Mouse (Mus musculus): Measurements from ENCODE around the gene Ankrd45. TPM values are rescaled to one million over a fixed set of nuclear protein-coding genes. Genes with fewer than 3 reads are reported as not detected.
"Not testable (repeated sequence)": the region's sequence is repeated elsewhere in the genome, so short reads cannot be mapped to it uniquely, and the experiment has no call there.

Gene Ankrd45
- polyA plus RNA-seq, 1 experiment, result 3.3 TPM

DNA sequence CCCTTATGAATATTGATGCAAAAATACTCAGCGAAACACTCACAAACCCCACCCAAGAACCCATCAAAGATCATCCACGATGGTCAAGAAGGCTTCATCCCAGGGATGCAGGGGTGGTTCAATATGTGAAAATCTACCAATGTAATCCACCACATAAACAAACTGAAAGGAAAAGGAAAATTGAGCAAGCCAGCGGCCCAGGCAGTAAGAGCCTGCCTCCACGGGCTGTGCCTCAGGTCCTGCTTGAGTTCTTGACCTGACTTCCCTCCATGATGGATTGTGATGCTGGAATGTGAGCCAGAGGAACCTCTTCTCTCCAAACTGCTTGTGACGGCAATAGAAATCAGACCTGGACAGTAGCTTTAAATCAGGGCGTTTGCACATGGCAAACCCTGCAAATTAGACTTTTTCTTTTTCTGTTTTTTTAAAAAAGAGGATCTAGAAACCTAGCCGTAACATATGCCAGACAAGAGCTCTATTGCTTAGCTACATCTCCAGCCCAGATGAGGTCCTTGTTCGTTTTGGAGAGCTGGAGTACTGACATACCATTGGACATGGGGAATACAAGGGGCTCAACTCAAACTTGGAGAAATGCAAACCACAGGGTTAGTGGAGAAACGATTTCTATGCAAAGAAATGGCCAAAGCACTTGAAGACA lies 47.9 kb downstream of the Ankrd45 start:
- Histone ChIP-seq H3K36me3 (ENCODE audit: control insufficient read depth, insufficient read depth, low read length, poor library complexity, severe bottlenecking) (no peaks in the 10 kb centered on the region), H3K9me3 (replicated peaks; ENCODE audit: control insufficient read depth, insufficient read depth, low read length, poor library complexity, severe bottlenecking) (no peaks in the 10 kb centered on the region; the same call in 1 of the 2 replicates), H3K27me3 (ENCODE audit: control insufficient read depth, insufficient read depth, low read length, poor library complexity, severe bottlenecking) (no peaks in the 10 kb centered on the region), H3K4me1 (ENCODE audit: control insufficient read depth, insufficient read depth, low read length) (peaks cover 2% of the 10 kb centered on the region), H3K27ac (ENCODE audit: insufficient read depth, low read length) (no peak overlapping the region), H3K9ac (ENCODE audit: low read depth, poor library complexity, severe bottlenecking) (no peak overlapping the region), H3K4me3 (ENCODE audit: low read depth, low read length) (no peak overlapping the region)
- TF ChIP-seq EP300 (IDR thresholded peaks at IDR 0.05; ENCODE audit: insufficient read depth, low read depth, low read length) (no peak), CTCF (IDR thresholded peaks at IDR 0.05; ENCODE audit: low read depth, low read length) (no peak), POLR2A (IDR thresholded peaks at IDR 0.05; ENCODE audit: insufficient read depth, low read length) (no peak)

DNA sequence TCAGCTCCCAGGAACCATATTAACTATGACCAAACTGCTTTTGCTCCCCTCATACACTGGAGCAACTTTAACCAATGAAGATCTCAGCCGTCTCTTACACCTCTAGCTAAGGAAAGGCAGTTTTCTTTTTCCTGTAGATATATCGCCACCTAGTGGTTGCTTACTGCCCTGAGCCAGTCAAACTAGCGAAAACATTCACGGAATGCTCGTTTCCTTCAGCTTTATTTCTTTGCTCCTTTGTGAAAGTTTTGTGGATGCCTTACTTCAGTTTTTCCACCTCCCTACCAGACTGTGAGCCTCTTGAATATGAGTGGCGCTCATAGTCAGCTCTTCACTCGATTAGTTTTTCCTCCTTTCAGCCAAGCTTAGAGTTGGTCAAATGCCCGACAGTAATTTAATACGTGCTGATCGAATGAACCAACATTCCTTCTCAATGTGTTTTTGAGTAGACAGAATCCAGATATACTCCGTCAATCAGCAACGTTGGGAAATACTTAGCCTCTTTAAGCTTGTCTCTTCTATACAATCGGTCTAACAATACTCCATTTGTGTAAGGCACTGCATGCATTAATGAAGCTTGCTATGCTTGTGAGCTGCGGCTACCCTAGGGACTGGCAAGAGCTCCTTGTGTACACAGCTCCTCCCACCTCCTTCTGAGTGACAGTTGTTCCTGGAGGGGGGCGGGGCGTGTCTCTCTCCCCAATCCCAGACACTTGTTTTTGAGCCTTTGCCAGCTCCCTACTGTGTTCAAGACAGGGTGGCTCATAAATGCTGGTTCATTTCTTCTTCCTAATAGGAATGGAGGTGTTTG lies 53.3 kb downstream of the Ankrd45 start:
- Histone ChIP-seq H3K4me1 (ENCODE audit: control insufficient read depth, insufficient read depth, low read length) (peaks cover 2% of the 10 kb centered on the region), H3K27me3 (ENCODE audit: control insufficient read depth, insufficient read depth, low read length, poor library complexity, severe bottlenecking) (no peaks in the 10 kb centered on the region), H3K9ac (ENCODE audit: low read depth, poor library complexity, severe bottlenecking) (peak overlapping the region; percentile 80), H3K27ac (ENCODE audit: insufficient read depth, low read length) (no peak overlapping the region), H3K4me3 (ENCODE audit: low read depth, low read length) (peak overlapping the region; percentile 65), H3K36me3 (ENCODE audit: control insufficient read depth, insufficient read depth, low read length, poor library complexity, severe bottlenecking) (no peaks in the 10 kb centered on the region), H3K9me3 (replicated peaks; ENCODE audit: control insufficient read depth, insufficient read depth, low read length, poor library complexity, severe bottlenecking) (no peaks in the 10 kb centered on the region; the same call in 1 of the 2 replicates)
- TF ChIP-seq CTCF (IDR thresholded peaks at IDR 0.05; ENCODE audit: low read depth, low read length), result peak; percentile 24
- no peak for TF ChIP-seq EP300 (IDR thresholded peaks at IDR 0.05; ENCODE audit: insufficient read depth, low read depth, low read length)
- no peak for TF ChIP-seq POLR2A (IDR thresholded peaks at IDR 0.05; ENCODE audit: insufficient read depth, low read length)

DNA sequence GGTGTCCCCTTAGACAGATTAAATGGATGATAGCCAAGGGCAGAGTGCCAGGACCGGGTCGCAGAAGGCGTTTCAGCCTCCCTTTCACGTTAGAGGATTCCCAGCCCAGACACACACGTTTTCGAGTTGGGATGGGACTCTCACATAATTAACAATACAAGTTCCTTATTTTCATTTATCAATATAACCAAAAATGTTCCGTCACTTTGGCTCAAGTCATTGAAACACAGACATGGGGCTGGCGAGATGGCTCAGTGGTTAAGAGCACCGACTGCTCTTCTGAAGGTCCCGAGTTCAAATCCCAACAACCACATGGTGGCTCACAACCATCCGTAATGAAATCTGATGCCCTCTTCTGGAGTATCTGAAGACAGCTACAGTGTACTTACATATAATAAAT lies 53.9 kb downstream of the Ankrd45 start:
- H3K4me1 ChIP-seq (ENCODE audit: control insufficient read depth, insufficient read depth, low read length); H3K36me3 ChIP-seq (ENCODE audit: control insufficient read depth, insufficient read depth, low read length, poor library complexity, severe bottlenecking); H3K9me3 ChIP-seq (replicated peaks; ENCODE audit: control insufficient read depth, insufficient read depth, low read length, poor library complexity, severe bottlenecking); H3K9ac ChIP-seq (ENCODE audit: low read depth, poor library complexity, severe bottlenecking); H3K27me3 ChIP-seq (ENCODE audit: control insufficient read depth, insufficient read depth, low read length, poor library complexity, severe bottlenecking); H3K27ac ChIP-seq (ENCODE audit: insufficient read depth, low read length): not testable (repeated sequence)
- peak overlapping the region; percentile 65 for H3K4me3 ChIP-seq (ENCODE audit: low read depth, low read length)

DNA sequence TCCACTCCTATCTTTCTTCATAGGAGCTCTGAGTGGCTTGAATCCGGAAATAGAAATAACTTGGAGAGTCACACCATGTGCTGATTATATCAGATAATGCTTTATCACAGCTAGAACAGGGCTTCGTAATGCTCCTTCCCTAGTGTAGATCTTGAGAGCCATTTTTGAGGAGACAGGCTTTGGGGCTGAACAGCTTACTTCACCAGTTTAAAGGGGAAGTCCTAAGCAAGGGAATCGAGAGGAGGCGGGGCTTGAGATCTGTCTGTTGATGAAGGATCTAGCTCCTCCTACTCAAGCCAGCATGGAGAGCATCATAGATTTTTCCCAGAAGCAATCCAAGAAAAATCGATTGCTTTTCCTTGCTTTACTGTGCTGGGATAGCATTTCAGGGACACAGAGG lies 57.4 kb downstream of the Ankrd45 start:
- Histone ChIP-seq H3K4me3 (ENCODE audit: low read depth, low read length) (no peak overlapping the region), H3K4me1 (ENCODE audit: control insufficient read depth, insufficient read depth, low read length) (peaks cover 2% of the 10 kb centered on the region), H3K27me3 (ENCODE audit: control insufficient read depth, insufficient read depth, low read length, poor library complexity, severe bottlenecking) (no peaks in the 10 kb centered on the region), H3K27ac (ENCODE audit: insufficient read depth, low read length) (no peak overlapping the region), H3K9me3 (replicated peaks; ENCODE audit: control insufficient read depth, insufficient read depth, low read length, poor library complexity, severe bottlenecking) (no peaks in the 10 kb centered on the region), H3K9ac (ENCODE audit: low read depth, poor library complexity, severe bottlenecking) (no peak overlapping the region), H3K36me3 (ENCODE audit: control insufficient read depth, insufficient read depth, low read length, poor library complexity, severe bottlenecking) (no peaks in the 10 kb centered on the region)
- TF ChIP-seq EP300 (IDR thresholded peaks at IDR 0.05; ENCODE audit: insufficient read depth, low read depth, low read length) (no peak), POLR2A (IDR thresholded peaks at IDR 0.05; ENCODE audit: insufficient read depth, low read length) (no peak), CTCF (IDR thresholded peaks at IDR 0.05; ENCODE audit: low read depth, low read length) (no peak)

DNA sequence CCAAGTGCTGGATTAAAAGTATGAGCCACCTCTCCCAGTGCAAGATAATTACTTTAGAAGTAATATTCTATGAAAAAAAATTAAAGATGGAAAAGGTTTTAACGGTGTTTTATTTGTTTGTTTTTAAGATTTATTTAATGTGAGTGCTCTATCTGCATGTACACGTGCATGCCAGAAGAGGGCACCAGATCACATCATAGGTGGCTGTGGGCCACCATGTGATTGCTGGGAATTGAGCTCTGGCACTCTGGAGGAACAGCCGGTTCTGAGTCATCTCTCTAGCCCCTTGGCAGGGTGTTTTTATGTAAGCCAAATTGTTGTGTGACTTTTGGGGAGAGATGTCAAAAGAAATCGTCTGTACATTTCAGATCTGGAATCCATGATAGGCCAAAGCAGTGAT lies 72.0 kb downstream of the Ankrd45 start:
- Histone ChIP-seq H3K36me3 (ENCODE audit: control insufficient read depth, insufficient read depth, low read length, poor library complexity, severe bottlenecking) (no peaks in the 10 kb centered on the region), H3K27me3 (ENCODE audit: control insufficient read depth, insufficient read depth, low read length, poor library complexity, severe bottlenecking) (no peaks in the 10 kb centered on the region)

DNA sequence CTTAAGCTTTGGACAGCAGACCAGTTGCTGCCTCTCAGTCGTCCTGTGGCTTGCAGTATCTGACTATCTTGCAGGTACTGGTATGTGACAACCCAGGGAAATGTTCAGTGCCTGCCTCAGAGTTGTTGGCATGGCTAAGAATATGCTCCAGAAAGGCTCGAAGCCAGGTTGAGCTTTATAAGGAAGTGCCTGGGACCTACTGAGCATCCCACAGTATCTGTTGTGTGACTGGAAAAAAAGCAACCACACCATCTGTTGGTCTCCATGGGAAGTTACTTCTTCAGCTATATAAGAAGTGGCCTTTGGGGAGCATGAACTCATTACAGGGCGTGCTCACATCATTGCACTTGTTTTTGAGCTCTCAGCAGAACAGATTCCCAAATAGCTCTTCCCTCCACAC lies 77.3 kb downstream of the Ankrd45 start:
- TF ChIP-seq POLR2A (IDR thresholded peaks at IDR 0.05; ENCODE audit: insufficient read depth, low read length) (no peak), CTCF (IDR thresholded peaks at IDR 0.05; ENCODE audit: low read depth, low read length) (no peak), EP300 (IDR thresholded peaks at IDR 0.05; ENCODE audit: insufficient read depth, low read depth, low read length) (no peak)
- no peaks in the 10 kb centered on the region for H3K9me3 ChIP-seq (replicated peaks; ENCODE audit: control insufficient read depth, insufficient read depth, low read length, poor library complexity, severe bottlenecking)
- H3K27ac ChIP-seq (ENCODE audit: insufficient read depth, low read length), result no peak overlapping the region
- H3K27me3 ChIP-seq (ENCODE audit: control insufficient read depth, insufficient read depth, low read length, poor library complexity, severe bottlenecking), result no peaks in the 10 kb centered on the region
- no peak overlapping the region for H3K4me3 ChIP-seq (ENCODE audit: low read depth, low read length)
- no peak overlapping the region for H3K9ac ChIP-seq (ENCODE audit: low read depth, poor library complexity, severe bottlenecking)
- no peaks in the 10 kb centered on the region for H3K36me3 ChIP-seq (ENCODE audit: control insufficient read depth, insufficient read depth, low read length, poor library complexity, severe bottlenecking)
- H3K4me1 ChIP-seq (ENCODE audit: control insufficient read depth, insufficient read depth, low read length), result no peaks in the 10 kb centered on the region

More for the DNA sequence above, 72.0 kb downstream of the Ankrd45 start:
- Histone ChIP-seq H3K9me3 (replicated peaks; ENCODE audit: control insufficient read depth, insufficient read depth, low read length, poor library complexity, severe bottlenecking) (no peaks in the 10 kb centered on the region), H3K9ac (ENCODE audit: low read depth, poor library complexity, severe bottlenecking) (no peak overlapping the region), H3K27ac (ENCODE audit: insufficient read depth, low read length) (no peak overlapping the region), H3K4me1 (ENCODE audit: control insufficient read depth, insufficient read depth, low read length) (no peaks in the 10 kb centered on the region), H3K4me3 (ENCODE audit: low read depth, low read length) (no peak overlapping the region)
- TF ChIP-seq CTCF (IDR thresholded peaks at IDR 0.05; ENCODE audit: low read depth, low read length) (peak; percentile 88), POLR2A (IDR thresholded peaks at IDR 0.05; ENCODE audit: insufficient read depth, low read length) (no peak), EP300 (IDR thresholded peaks at IDR 0.05; ENCODE audit: insufficient read depth, low read depth, low read length) (no peak)

Other genes starting within 250 kb of the Ankrd45 start
- gene Rc3h1, start 236.3 kb upstream of the Ankrd45 start, polyA plus RNA-seq (2011; ENCODE audit: insufficient read depth, insufficient read length, low read depth, missing spikeins), result 33.1 and 36.9 TPM in 2 replicates
- gene Serpinc1, start 164.1 kb upstream of the Ankrd45 start, polyA plus RNA-seq (2011; ENCODE audit: insufficient read depth, insufficient read length, low read depth, missing spikeins), result 0.75 and 1.1 TPM in 2 replicates
- gene Zbtb37, start 107.8 kb upstream of the Ankrd45 start, polyA plus RNA-seq (2011; ENCODE audit: insufficient read depth, insufficient read length, low read depth, missing spikeins), result 13.8 and 15.5 TPM in 2 replicates
- gene Dars2, start 72.0 kb upstream of the Ankrd45 start, polyA plus RNA-seq (2011; ENCODE audit: insufficient read depth, insufficient read length, low read depth, missing spikeins), result 45.4 and 46.1 TPM in 2 replicates
- 16.2 and 16.4 TPM in 2 replicates for gene Cenpl, start 72.0 kb upstream of the Ankrd45 start, polyA plus RNA-seq (2011; ENCODE audit: insufficient read depth, insufficient read length, low read depth, missing spikeins)
- gene Klhl20, start 11.2 kb upstream of the Ankrd45 start, polyA plus RNA-seq (2011; ENCODE audit: insufficient read depth, insufficient read length, low read depth, missing spikeins), result 16.3 and 17.1 TPM in 2 replicates
- 0.64 TPM in 1 of 2 replicates, not detected in the other for gene Tex50, start 16.6 kb downstream of the Ankrd45 start, polyA plus RNA-seq (2011; ENCODE audit: insufficient read depth, insufficient read length, low read depth, missing spikeins)
- gene Prdx6, start 108.5 kb downstream of the Ankrd45 start, polyA plus RNA-seq (2011; ENCODE audit: insufficient read depth, insufficient read length, low read depth, missing spikeins), result 326 and 342 TPM in 2 replicates

Data from ES-Bruce4 (cell line).